Comparison of ENCODE assay signal across 8 mouse cellular contexts in genomic region chr12:8489098-8489497, GRCm38 (mm10).
"Had no signal": no experiment of that assay in that cellular context is flagged by ENCODE, and none has a peak within 500 bp of the region (broad histone marks: within the 10 kb centered on the region; RNA-seq: fewer than 3 reads in every experiment).

No protein-coding gene starts in this region.

- H3K9ac ChIP-seq: limb, embryonic 13.5 days; liver, embryonic 14.5 days; neural tube, embryonic 15.5 days had no signal

- H3K27ac ChIP-seq: limb, embryonic 13.5 days; liver, embryonic 14.5 days; neural tube, embryonic 15.5 days had no signal

- H3K9me3 ChIP-seq: limb, embryonic 13.5 days; midbrain, embryonic 10.5 days; neural tube, embryonic 15.5 days had no signal

- H3K4me2 ChIP-seq: limb, embryonic 13.5 days; neural tube, embryonic 15.5 days had no signal

- H3K4me3 ChIP-seq: limb, embryonic 13.5 days; midbrain, embryonic 10.5 days; myocyte; neural tube, embryonic 15.5 days had no signal

- H3K36me3 ChIP-seq: limb, embryonic 13.5 days; midbrain, embryonic 10.5 days; neural tube, embryonic 15.5 days had no signal

- DNase-seq: right cerebral cortex, adult 18-20 months; right cerebral cortex, postnatal 25 days; thymus, postnatal 36 days had no signal

- H3K27me3 ChIP-seq: limb, embryonic 13.5 days; neural tube, embryonic 15.5 days had no signal
